Mouse (Mus musculus): ENCODE results near the gene Endod1. TPM values are rescaled to one million over a fixed set of nuclear protein-coding genes. Genes with fewer than 3 reads are reported as not detected.
A peak's percentile ranks its signal among the peaks of the same experiment; 100 is the strongest.

Endod1 gene
- polyA plus RNA-seq (2014; fragmentation: Nextera tagmentation; extraction: Ambion mirVana), result 18.9 and 20.6 TPM in 2 replicates

DNA sequence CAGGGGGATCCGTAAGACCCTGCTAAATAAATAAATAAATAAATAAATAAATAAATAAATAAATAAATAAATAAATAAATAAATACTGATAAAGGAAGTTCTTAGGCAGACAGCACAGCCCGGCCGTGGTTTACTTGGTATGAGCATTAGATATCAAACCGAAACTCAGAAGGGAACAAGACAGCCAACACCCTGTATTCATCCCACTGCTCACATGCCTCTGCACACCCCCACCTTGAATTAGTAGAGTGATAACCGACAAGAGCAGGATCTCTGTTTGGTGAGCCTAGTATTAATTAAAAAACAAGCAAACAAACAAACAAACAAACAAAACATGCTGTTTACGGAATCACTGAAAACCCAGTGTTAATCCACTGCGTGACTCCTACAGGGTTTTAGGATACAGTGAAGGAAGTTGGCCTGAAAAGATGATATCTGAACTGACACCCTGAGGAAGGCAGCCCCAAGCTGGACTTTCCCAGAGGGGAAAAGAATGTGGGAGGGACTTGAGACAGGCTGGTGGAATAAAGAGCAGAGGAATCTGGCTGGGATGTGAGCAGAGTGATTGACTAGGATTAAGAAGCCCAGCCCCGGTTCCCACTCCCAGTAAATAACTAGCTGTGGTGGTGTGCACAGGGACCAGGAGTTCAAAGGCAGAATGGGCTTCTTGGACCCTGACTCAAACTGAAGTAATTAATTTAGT is at the start of gene Endod1:
Gene Endod1 (minus strand): TSS at position 155 of the 703 bp plus-strand sequence.
- 3% methylated on average over 8 of the region's 8 CpGs for WGBS
- peak; percentile 72 for DNase-seq

DNA sequence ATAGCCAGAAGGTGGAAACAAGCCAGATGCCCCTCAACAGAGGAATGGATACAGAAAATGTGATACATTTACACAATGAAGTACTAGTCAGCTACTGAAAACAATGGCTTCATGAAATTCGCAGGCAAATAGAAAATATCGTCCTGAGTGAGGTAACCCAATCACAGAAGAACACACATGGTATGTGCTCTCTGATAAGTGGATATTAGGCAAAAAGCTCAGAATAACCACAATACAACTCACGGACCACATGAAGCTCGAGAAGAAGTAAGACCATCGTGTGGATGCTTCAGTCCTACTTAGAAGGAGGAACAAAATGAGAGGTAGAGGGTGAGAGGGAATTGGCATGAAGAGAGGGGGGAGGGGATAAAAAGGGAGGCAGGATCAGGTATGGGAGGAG is 27.8 kb upstream of the Endod1 start:
- H3K36me3 ChIP-seq (ENCODE audit: insufficient read depth), result no peaks in the 10 kb centered on the region
- H3K4me1 ChIP-seq (ENCODE audit: insufficient read depth), result no peaks in the 10 kb centered on the region
- ATAC-seq (ENCODE audit: insufficient read depth), result no peak
- no peaks in the 10 kb centered on the region for H3K27me3 ChIP-seq (ENCODE audit: insufficient read depth, low read length)
- no peak overlapping the region for H3K4me3 ChIP-seq (ENCODE audit: low read depth, low read length)
- 83% methylated on average over 5 of the region's 5 CpGs for WGBS
- no peak for TF ChIP-seq CTCF (IDR thresholded peaks at IDR 0.05; ENCODE audit: low read depth)
- H3K4me2 ChIP-seq, result no peak overlapping the region
- no peak overlapping the region for H3K27ac ChIP-seq (ENCODE audit: low read depth)
- no peak for DNase-seq
- H3K9ac ChIP-seq, result no peak overlapping the region
- no peaks in the 10 kb centered on the region for H3K9me3 ChIP-seq (ENCODE audit: low read depth, low read length)

More for the DNA sequence above, at the start of gene Endod1:
- no peak for TF ChIP-seq CTCF (IDR thresholded peaks at IDR 0.05; ENCODE audit: low read depth)
- peak within 1 kb of the TSS; percentile 68 for H3K4me3 ChIP-seq (ENCODE audit: low read depth, low read length)
- ATAC-seq (ENCODE audit: insufficient read depth), result peak; percentile 59
- H3K9me3 ChIP-seq (ENCODE audit: low read depth, low read length), result no peaks in the 10 kb centered on the region
- peak within 1 kb of the TSS; percentile 83 for H3K27ac ChIP-seq (ENCODE audit: low read depth)
- H3K27me3 ChIP-seq (ENCODE audit: insufficient read depth, low read length), result no peaks in the 10 kb centered on the region
- peak within 1 kb of the TSS; percentile 99 for H3K4me2 ChIP-seq
- peak within 1 kb of the TSS; percentile 75 for H3K9ac ChIP-seq
- H3K4me1 ChIP-seq (ENCODE audit: insufficient read depth), result peaks cover 11% of the 10 kb centered on the region; the same call in 1 of the 2 replicates
- H3K36me3 ChIP-seq (ENCODE audit: insufficient read depth), result no peaks in the 10 kb centered on the region

DNA sequence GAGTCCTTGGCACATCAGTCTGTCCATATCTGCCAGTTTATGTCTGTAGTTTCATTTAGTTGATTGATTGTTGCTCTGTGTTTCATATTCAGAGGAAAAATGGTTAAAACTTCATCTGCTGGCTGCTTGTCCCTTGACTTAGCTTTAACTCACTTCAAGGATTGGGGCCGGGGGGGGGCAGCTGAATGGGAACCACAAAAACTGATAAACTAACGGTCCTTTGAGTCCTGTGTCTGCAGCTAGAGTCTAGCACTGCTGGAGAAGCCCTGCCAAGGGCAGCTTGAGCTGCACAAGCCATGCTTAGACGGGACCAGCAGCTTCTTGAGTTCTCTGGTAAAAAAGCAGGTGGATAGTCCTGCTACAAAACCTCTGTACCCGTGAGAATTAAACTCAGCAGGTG is 26.7 kb upstream of the Endod1 start:
- Histone ChIP-seq H3K27me3 (ENCODE audit: insufficient read depth, low read length) (no peaks in the 10 kb centered on the region), H3K27ac (ENCODE audit: low read depth) (no peak overlapping the region), H3K9me3 (ENCODE audit: low read depth, low read length) (no peaks in the 10 kb centered on the region), H3K36me3 (ENCODE audit: insufficient read depth) (no peaks in the 10 kb centered on the region), H3K4me1 (ENCODE audit: insufficient read depth) (no peaks in the 10 kb centered on the region), H3K4me3 (ENCODE audit: low read depth, low read length) (no peak overlapping the region), H3K9ac (no peak overlapping the region), H3K4me2 (no peak overlapping the region)
- ATAC-seq (ENCODE audit: insufficient read depth) (no peak), DNase-seq (no peak)
- WGBS, result 54% methylated on average over 4 of the region's 4 CpGs
- no peak for TF ChIP-seq CTCF (IDR thresholded peaks at IDR 0.05; ENCODE audit: low read depth)

DNA sequence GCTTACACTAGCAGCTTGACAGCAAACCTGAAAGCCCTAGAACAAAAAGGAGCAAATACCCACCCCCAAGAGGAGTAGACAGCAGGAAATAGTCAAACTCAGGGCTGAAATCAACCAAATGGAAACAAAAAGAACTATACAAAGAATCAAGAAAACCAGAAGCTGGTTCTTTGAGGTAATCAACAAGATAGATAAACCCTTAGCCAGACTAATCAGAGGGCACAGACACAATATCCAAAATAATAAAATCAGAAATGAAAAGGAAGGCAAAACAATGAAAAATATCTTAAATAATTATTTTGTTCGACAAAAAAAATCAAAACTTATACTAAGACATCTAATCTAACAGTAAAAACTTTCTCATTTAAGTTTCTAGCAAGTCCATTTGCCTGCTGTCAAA is 24.7 kb upstream of the Endod1 start:
- no peak for DNase-seq
- Histone ChIP-seq H3K36me3 (ENCODE audit: insufficient read depth) (no peaks in the 10 kb centered on the region), H3K4me3 (ENCODE audit: low read depth, low read length) (no peak overlapping the region), H3K4me2 (no peak overlapping the region), H3K9me3 (ENCODE audit: low read depth, low read length) (no peaks in the 10 kb centered on the region), H3K27ac (ENCODE audit: low read depth) (no peak overlapping the region), H3K9ac (no peak overlapping the region), H3K4me1 (ENCODE audit: insufficient read depth) (no peaks in the 10 kb centered on the region), H3K27me3 (ENCODE audit: insufficient read depth, low read length) (no peaks in the 10 kb centered on the region)
- TF ChIP-seq CTCF (IDR thresholded peaks at IDR 0.05; ENCODE audit: low read depth), result no peak
- no peak for ATAC-seq (ENCODE audit: insufficient read depth)
- WGBS, result 60% methylated on average over 1 of the region's 1 CpGs

DNA sequence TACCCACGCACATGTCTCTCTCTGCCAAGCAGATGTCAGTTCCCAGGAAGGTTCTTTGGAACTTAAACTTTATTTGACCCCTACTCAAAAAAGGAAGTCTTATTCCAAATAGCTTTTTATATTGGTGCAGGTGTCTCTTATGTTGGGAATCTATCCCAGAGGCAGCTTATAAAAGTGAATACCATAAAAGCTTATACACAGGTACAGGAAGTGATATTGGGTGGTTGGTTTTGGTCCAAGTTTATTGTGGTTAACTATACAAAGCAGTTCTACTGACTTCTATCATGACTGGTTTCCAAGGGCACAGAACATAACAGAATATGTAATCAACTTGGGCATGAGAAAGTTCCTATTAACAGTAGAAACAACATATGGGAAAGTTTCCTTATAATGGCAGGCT is 20.8 kb upstream of the Endod1 start:
- Histone ChIP-seq H3K4me3 (ENCODE audit: low read depth, low read length) (no peak overlapping the region), H3K4me2 (no peak overlapping the region), H3K9me3 (ENCODE audit: low read depth, low read length) (no peaks in the 10 kb centered on the region), H3K27ac (ENCODE audit: low read depth) (no peak overlapping the region), H3K27me3 (ENCODE audit: insufficient read depth, low read length) (no peaks in the 10 kb centered on the region), H3K4me1 (ENCODE audit: insufficient read depth) (no peaks in the 10 kb centered on the region), H3K9ac (no peak overlapping the region), H3K36me3 (ENCODE audit: insufficient read depth) (no peaks in the 10 kb centered on the region)
- WGBS, result 73% methylated on average over 1 of the region's 1 CpGs
- no peak for DNase-seq
- ATAC-seq (ENCODE audit: insufficient read depth), result no peak
- no peak for TF ChIP-seq CTCF (IDR thresholded peaks at IDR 0.05; ENCODE audit: low read depth)

DNA sequence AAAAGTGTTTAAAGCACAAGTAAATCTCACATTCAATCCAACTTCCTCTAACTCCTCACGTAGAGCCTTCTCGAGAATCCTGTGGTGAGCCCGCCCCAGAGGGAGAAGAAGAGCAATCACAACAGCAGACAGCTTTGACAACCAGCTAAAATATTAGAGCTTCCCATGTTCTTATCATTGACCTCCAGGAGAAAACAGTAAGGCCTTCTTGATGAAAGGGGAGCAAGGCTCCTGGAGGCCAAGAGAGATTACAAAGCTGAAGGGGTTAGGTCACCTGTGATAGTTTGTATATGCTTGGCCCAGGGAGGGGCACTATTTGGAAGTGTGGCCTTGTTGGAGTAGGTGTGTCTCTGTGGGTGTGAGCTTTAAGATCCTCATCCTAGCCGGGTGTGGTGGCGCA is 19.1 kb upstream of the Endod1 start:
- Histone ChIP-seq H3K4me2 (no peak overlapping the region), H3K27ac (ENCODE audit: low read depth) (no peak overlapping the region), H3K9ac (no peak overlapping the region), H3K4me3 (ENCODE audit: low read depth, low read length) (no peak overlapping the region), H3K9me3 (ENCODE audit: low read depth, low read length) (no peaks in the 10 kb centered on the region), H3K4me1 (ENCODE audit: insufficient read depth) (no peaks in the 10 kb centered on the region), H3K27me3 (ENCODE audit: insufficient read depth, low read length) (no peaks in the 10 kb centered on the region), H3K36me3 (ENCODE audit: insufficient read depth) (no peaks in the 10 kb centered on the region)
- no peak for TF ChIP-seq CTCF (IDR thresholded peaks at IDR 0.05; ENCODE audit: low read depth)
- no peak for ATAC-seq (ENCODE audit: insufficient read depth)
- 82% methylated on average over 5 of the region's 5 CpGs for whole genome bisulfite sequencing
- no peak for DNase-seq

DNA sequence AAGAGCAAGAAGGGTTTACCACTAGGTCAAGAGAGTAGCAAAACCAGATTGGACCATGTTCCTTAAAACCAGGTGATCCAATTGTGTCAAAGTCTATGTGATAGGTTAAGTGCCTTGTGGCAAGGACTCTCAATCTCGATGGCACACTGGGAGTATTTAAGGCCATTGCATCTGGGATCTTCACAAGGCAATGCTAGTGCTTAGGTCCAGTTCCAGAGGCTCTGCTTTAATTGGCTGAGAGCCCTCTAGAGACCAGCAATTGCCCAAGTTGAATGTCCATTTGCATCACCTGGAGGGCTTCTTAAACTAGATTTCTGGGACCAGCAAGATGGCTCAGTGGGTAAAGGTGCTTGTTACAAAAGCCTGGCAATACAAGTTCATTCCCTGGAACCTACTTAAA is 17.6 kb upstream of the Endod1 start:
- TF ChIP-seq CTCF (IDR thresholded peaks at IDR 0.05; ENCODE audit: low read depth), result no peak
- 75% methylated on average over 1 of the region's 1 CpGs for WGBS
- Histone ChIP-seq H3K9me3 (ENCODE audit: low read depth, low read length) (no peaks in the 10 kb centered on the region), H3K36me3 (ENCODE audit: insufficient read depth) (no peaks in the 10 kb centered on the region), H3K9ac (no peak overlapping the region), H3K4me1 (ENCODE audit: insufficient read depth) (no peaks in the 10 kb centered on the region), H3K27me3 (ENCODE audit: insufficient read depth, low read length) (no peaks in the 10 kb centered on the region), H3K4me2 (no peak overlapping the region), H3K4me3 (ENCODE audit: low read depth, low read length) (no peak overlapping the region), H3K27ac (ENCODE audit: low read depth) (no peak overlapping the region)
- no peak for ATAC-seq (ENCODE audit: insufficient read depth)
- DNase-seq, result no peak
